Mouse (Mus musculus) thymus, adult 2 months (tissue): ENCODE results near the gene Zfp873. TPM values are rescaled to one million over a fixed set of nuclear protein-coding genes. Genes with fewer than 3 reads are reported as not detected.
"Not testable (repeated sequence)": the region's sequence is repeated elsewhere in the genome, so short reads cannot be mapped to it uniquely, and the experiment has no call there.

Source experiments
- DNase-seq: peaks from one replicate; pipeline ENCODE4 v3.0.0; 2021
- H3K27ac ChIP-seq: fragments of 200-500 bp; 2 replicates; pipeline ENCODE4 v1.5.1; 2012; ENCODE audit warnings: low read length, control low read depth; ENCODE audit not compliant: control insufficient read depth, insufficient read depth
- H3K27me3 ChIP-seq: fragments of 200-500 bp; 2 replicates; pipeline ENCODE4 v1.6.1; 2012; ENCODE audit warnings: mild to moderate bottlenecking, low read length, moderate library complexity, mixed read lengths; ENCODE audit not compliant: control insufficient read depth, insufficient read depth
- H3K36me3 ChIP-seq: fragments of 200-500 bp; 2 replicates; pipeline ENCODE4 v1.6.1; 2012; ENCODE audit warnings: mild to moderate bottlenecking, low read length, moderate library complexity; ENCODE audit not compliant: control insufficient read depth, insufficient read depth
- H3K4me1 ChIP-seq: fragments of 200-500 bp; replicated peaks from 2 replicates; pipeline ENCODE4 v1.6.1; 2012; ENCODE audit warnings: low read length; ENCODE audit not compliant: control insufficient read depth, insufficient read depth
- H3K4me3 ChIP-seq: fragments of 200-500 bp; 2 replicates; pipeline ENCODE4 v1.5.1; 2012; ENCODE audit warnings: mild to moderate bottlenecking, low read length, control low read depth, moderate library complexity; ENCODE audit not compliant: control insufficient read depth, insufficient read depth
- CTCF ChIP-seq: fragments of 200-500 bp; IDR thresholded peaks from 2 replicates; pipeline ENCODE4 v1.5.1; 2012; ENCODE audit warnings: mild to moderate bottlenecking, control low read depth, low read length, moderate library complexity, borderline replicate concordance; ENCODE audit not compliant: control insufficient read depth, poor library complexity, insufficient read depth; ENCODE audit errors: extremely low read depth
- POLR2A ChIP-seq: fragments of 200-500 bp; IDR thresholded peaks from 2 replicates; pipeline ENCODE4 v1.6.1; 2012; ENCODE audit warnings: mild to moderate bottlenecking, low read length, control low read depth, moderate library complexity; ENCODE audit not compliant: control insufficient read depth, poor library complexity, insufficient read depth; ENCODE audit errors: extremely low read depth
- WGBS: fragments of 180-500 bp; shearing (Covaris S2); methylation state at CpG from one replicate; pipeline ENCODE4 v1.1.7; 2018; 5-methylcytosine and 5-hydroxymethylcytosine counted together
- polyA plus RNA-seq: library from polyadenylated mRNA; depleted of rRNA; stranded (reverse); fragments of >200 nt; gene quantifications from 2 replicates; pipeline ENCODE4 v1.2.3, GENCODE M21; 2012; rRNA removed

Gene Zfp873
- polyA plus RNA-seq, result 3.5 and 5.4 TPM in 2 replicates

DNA sequence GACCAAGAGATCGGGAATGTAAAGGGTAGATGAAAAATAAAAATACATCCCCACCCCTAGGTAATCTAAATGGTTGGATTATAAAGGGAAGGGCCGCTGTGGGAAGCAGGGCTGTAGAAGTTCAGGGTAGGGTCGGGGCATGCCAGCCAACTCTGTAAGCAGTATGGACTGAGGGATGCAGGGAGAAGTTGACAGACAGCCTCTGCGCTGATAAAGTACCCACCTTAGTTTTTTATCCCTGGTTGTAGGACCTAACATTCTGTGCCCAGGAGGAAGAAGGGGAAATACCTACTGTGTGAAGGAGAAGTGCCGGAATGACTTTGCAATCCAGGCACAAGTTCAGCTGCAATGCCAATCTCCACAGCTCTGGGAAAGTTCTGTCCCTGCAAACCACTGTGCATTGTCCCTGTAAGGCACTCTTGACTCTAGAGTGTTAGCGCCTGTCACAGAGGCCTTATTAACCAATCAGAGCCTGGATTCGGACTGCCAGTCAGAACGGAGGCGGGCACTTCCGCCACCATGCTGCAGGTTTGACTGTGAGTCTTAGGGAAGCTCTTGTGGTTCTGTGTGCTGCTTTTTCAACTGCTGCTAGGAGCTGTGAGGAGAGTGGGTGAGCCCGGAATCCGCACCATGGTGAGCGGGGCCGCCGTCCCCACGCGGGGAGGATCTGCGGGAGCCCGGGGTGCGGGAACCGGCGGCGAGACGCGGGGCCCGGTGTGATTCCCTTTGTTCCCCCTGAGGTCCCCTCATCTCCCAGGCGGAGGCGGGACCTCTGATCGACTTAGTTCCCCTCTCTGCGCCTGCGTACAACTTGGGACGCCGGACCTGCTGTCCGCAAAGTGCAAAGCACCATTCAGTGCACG is at the start of gene Zfp873:
Zfp873 (plus strand) TSS at position 527 of the 863 bp plus-strand sequence.
- H3K27me3 ChIP-seq, result no peaks in the 10 kb centered on the region
- H3K4me3 ChIP-seq, result peak within 1 kb of the TSS; percentile 82
- peak; percentile 92 for DNase-seq
- WGBS, result 10% methylated on average over 35 of the region's 35 CpGs
- peak within 1 kb of the TSS; percentile 80 for H3K27ac ChIP-seq
- H3K36me3 ChIP-seq, result no peaks in the 10 kb centered on the region
- TF ChIP-seq CTCF (no peak), POLR2A (peak; percentile 78)
- peaks cover 4% of the 10 kb centered on the region for H3K4me1 ChIP-seq

DNA sequence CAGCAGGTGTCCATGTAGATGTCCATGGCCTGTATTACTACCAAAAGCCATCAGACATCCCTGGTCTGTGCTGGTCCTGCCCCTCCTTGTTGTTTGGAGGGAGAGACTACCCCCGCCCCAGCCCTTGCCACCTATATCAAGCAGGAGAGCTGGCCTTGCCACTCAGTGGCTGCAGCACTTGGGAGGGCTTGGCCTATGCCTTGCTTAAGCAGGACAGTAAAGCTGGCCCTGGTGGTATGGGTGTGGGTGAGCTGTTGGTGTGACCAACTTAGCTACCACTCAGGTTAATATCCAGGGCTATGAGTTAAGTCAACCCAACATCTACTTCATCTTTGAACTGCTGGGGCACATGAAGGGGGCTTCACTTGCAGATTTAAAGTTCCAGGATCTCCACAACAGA is 44.7 kb upstream of the Zfp873 start:
- not testable (repeated sequence) for H3K4me3 ChIP-seq, H3K27me3 ChIP-seq, H3K27ac ChIP-seq, H3K36me3 ChIP-seq, DNase-seq, H3K4me1 ChIP-seq
- 100% methylated on average over 1 of the region's 1 CpGs for WGBS

DNA sequence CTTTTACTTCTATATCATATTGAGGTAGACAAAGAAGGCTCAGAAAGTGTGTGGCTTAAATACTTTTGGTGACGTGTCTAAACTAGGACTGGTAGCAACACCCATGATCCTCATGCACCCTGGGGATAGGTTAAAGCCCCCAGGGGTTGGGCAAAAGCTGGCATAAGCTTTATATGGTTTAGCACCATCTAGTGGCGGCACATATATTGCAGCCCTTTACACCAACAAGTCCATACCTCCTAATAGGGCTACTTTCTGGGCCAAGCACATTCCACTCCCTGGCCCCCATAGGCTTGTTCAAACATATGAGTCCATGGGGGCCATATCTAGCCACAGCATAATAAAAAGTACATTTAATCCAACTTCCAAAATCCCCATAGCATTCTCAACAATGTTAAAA is 43.1 kb upstream of the Zfp873 start:
- not testable (repeated sequence) for H3K27ac ChIP-seq, H3K36me3 ChIP-seq, H3K4me1 ChIP-seq, H3K4me3 ChIP-seq, H3K27me3 ChIP-seq
- 84% methylated on average over 2 of the region's 2 CpGs for WGBS
- peak; percentile 70 for DNase-seq

DNA sequence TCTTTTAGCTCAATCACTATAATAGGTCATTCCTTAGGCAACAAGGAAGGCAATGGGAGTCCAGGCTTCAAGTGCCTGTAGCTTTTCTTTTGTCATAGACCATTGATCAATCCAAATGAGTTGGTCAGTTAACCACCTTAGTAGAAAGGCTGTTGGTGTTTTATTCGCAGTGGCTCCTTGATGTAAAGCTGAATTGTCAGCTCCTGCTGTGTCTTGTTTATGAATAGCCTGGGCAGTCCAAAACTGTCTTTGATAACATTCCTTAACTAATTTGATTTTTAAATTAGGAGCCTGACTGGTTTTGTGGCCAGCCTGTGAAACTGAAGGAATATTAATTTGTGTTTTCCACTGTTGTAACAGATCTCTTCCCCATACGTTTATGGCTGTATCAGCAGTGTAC is 5.7 kb upstream of the Zfp873 start:
- no peaks in the 10 kb centered on the region for H3K4me1 ChIP-seq
- no peak overlapping the region for H3K4me3 ChIP-seq
- WGBS, result 83% methylated on average over 2 of the region's 2 CpGs
- DNase-seq, result no peak
- TF ChIP-seq POLR2A (no peak), CTCF (no peak)
- H3K36me3 ChIP-seq, result no peaks in the 10 kb centered on the region
- H3K27me3 ChIP-seq, result no peaks in the 10 kb centered on the region
- H3K27ac ChIP-seq, result no peak overlapping the region

DNA sequence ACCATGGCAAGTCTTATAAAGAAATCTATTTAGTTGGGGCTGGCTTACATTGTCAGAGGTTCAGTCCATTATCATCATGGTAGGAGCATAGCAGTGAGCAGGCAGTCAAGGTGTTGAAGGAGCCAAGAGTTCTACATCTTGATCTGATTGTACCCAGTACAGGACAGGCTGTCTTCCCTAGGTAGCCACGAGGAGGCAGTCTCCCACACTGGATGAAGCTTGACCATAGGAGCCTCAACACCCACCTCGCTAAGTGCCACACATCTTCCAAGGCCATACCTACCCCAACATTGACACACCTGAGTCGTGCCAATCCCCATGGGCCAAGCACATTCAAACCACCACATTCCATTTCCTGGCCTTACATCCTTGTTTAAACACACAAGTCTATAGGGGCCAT is 1.3 kb upstream of the Zfp873 start:
- no peak for DNase-seq
- no peak overlapping the region for H3K4me3 ChIP-seq
- no peaks in the 10 kb centered on the region for H3K27me3 ChIP-seq
- H3K36me3 ChIP-seq, result no peaks in the 10 kb centered on the region
- H3K27ac ChIP-seq, result no peak overlapping the region
- TF ChIP-seq POLR2A (no peak), CTCF (no peak)
- peaks cover 4% of the 10 kb centered on the region for H3K4me1 ChIP-seq
- WGBS, result 87% methylated on average over 3 of the region's 3 CpGs

DNA sequence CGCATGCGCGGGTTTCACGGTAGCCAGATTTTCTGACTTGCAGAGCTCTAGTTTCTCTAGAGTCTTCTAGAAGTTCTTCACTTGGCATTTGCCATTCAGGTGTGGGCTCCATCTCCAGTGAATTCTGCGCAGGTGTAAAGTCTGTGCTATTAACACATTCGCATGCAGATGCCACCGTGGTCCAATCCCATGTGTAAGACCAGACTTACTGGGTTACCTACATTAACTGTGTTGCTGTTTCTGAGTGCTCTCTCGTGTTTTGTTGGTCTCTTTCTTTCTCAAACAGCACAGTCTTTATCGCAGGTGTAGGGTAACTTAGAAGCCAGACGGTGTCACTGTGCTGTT is 509 bp downstream of the Zfp873 start:
- H3K27ac ChIP-seq, H3K4me1 ChIP-seq, DNase-seq, H3K27me3 ChIP-seq, H3K36me3 ChIP-seq: not testable (repeated sequence)
- 29% methylated on average over 10 of the region's 10 CpGs for WGBS
- peak overlapping the region; percentile 82 for H3K4me3 ChIP-seq

DNA sequence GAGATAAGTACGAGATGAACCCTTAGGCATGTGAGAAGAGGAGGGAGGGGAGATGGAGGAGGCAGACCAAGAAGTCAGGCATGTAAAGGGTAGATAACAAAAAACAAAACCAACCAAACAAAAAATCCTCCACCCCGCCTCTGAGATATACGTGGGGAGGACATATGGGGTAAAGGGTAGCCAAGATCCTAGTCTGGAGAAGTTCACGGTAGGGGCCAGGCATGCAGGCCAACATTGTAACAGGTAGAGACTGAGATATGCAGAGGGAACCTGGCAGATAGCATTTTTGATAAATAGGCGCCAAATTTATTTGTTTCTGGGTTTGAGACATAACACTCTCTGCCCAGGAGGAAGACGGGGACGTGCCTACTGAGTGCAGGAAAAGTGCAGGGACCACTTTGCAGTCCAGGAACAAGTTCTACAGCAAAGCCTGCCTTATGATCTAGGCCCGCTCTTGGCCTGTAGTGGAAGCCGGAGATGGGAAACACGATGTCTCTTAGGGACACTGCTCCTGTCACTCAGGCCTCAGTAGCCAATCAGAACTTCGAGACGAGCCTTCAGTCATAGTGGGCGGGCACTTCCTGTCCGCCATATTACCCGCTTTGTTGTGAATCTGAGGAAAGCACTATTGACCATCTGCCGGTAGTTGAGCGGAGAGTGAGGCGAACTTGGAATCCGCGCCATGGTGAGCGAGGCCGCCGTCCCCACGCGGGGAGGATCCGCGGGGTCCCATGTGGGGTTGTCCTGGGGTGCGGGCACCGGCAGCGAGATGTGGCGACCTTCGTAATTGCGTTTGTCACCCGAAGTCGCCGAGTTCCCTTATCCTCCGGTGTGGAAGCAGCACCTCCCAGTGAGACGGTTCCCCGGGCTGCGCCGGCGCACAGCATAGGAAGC is 35.1 kb downstream of the Zfp873 start, which contains the start of gene BC024063:
BC024063 (plus strand) TSS at position 626 of the 894 bp plus-strand sequence.
- H3K4me3 ChIP-seq, result peak within 1 kb of the TSS; percentile 77
- WGBS, result 32% methylated on average over 42 of the region's 42 CpGs
- not testable (repeated sequence) for H3K27ac ChIP-seq, H3K4me1 ChIP-seq, H3K27me3 ChIP-seq, H3K36me3 ChIP-seq
- DNase-seq, result peak; percentile 39

DNA sequence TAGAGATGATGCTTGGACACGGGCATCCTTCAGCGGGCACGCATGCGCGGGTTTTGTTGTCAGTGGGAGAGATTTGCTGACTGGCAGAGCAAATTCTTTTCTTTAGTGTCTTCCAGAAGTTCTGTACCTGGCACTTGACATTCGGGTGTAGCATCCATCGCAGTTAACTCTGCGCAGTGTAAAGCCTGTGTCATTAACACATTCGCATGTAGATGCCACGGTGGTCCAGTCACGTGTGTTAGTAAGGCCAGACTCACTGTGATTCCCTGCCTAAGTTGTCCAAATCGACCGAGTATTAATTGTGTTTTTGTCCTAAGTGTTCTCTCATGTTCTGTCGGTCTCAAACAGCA is 35.7 kb downstream of the Zfp873 start:
- H3K36me3 ChIP-seq, H3K4me1 ChIP-seq, H3K27me3 ChIP-seq, DNase-seq, H3K27ac ChIP-seq: not testable (repeated sequence)
- peak overlapping the region; percentile 77 for H3K4me3 ChIP-seq
- WGBS, result 30% methylated on average over 14 of the region's 14 CpGs
